Mouse (Mus musculus) WW6 (cell line): Measurements from ENCODE around the gene Ppp1r11.

ENCODE experiments used
- DNase-seq: peaks from one replicate; pipeline ENCODE4 v3.0.0-alpha.2; 2013; ENCODE audit warnings: low read depth, low spot score

Gene Ppp1r11

DNA sequence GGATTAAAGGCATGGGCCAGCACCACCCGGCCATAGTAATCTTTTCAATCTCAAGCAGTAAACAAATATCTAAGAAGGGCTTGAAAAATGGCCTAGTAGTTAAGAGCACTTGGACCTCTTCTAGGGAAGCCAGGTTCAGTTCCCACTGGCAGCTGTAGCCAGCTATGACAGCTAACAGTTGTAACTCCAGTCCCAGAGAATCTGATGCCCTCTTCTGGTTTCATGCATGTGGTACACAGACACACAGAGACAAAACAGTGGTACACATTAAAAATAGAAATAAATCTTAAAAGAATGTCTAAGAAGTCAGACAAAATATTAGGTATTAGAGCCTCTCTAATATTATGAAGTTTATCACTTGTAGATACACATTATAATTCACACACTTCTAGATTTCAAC is 9.6 kb upstream of the Ppp1r11 start:
- no peak for DNase-seq

- no peak for DNase-seq
Observed at GRCm38 (mm10) chr17:36958884-36959283, 7.3 kb upstream of the Ppp1r11 start.

DNA sequence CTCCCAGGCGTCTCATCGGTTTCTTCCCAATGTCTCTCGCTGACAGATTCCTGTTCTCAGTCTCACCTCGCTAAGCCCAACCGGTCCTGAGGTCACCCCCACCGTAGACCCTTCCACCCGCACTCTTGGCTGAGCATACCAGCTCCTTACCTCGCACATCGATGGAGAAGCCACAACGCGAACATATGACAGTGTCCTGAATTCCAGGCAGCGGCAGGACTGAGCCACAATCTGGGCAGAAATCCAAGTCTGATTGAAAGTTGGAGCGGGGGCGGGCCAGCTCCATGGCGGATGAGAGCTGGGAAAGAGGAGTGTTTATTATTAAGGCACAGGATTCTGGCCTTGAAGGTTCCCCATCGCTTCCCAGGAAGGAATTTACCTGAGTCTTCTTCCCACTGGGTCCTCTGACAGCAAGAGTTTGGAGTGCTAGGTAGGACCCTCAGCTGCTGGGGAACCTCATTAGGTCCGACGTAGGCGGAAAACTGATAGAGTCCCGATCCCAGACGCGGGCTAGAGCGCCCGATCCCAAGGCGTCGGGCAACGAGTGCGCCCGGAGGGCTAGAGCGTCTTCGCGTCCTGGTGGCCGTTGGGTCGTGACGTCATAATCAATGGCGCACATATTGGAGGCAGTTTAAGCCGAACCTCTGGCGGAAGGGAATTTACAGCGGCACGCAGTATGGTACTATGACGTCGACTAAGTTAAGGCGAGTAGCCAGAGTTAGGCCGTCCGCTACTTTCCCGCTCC is 6.6 kb upstream of the Ppp1r11 start, which contains the start of the genes Znrd1 and Znrd1as:
TSS of gene Znrd1 (minus strand) at position 561 of the 745 bp plus-strand sequence.
TSS of gene Znrd1as (plus strand) at position 594 of the 745 bp plus-strand sequence.
- peak; percentile 98 for DNase-seq

DNA sequence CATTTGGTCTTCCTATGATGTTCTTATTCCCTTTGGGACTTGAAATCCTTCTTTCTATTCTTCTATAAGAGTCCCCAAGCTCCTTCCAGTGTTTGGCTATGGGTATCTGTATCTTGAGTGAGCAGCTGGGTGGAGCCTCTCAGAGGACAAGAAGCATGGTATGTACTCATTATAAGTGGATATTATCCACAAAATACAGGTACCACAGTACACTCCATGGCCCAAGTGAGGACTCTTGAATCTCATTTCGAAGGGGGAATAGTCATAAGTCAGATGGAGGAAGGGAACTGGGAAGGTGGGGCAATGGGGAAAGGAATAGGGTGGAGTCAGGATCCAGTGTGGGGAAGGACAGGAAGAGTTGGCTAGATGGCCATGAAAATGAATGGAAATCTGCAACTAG is 1.5 kb upstream of the Ppp1r11 start:
- DNase-seq, result no peak

DNA sequence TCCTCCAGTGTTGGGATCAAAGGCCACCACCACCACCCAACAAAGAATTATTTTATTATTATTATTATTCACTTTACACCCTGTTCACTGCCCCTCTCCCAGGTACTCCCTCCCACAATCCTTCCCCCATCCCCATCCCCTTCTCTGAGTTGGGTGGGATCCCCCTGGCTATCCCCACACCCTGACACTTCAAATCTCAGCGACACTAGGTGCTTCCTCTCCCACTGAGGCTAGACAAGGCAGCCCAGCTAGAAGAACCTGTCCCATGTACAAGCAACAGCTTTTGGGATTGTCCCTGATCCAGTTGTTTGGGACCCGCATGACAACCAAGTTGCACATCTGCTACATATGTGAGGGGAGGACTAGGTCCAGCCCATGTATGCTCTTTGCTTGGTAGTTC is 1.1 kb upstream of the Ppp1r11 start:
- DNase-seq, result no peak

DNA sequence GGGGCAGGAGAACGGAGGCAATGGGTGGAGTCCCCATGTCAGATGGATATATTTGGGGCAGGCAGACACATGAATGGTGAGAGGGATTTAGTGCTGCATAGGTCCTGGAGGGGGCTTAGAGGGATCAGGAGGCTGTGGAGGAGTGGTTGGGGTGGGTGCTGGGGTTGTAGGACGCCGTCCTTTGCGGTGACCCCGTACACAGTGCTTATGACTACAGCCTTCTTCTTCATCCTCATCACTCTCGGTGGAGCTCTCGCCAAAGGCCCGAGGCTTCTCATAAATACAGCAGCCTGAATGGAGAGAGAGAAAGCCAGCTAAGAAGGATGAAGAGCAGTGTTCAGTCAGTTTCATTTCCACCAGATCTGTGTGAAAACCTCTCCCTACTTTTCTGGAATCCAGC is 2.3 kb downstream of the Ppp1r11 start:
- no peak for DNase-seq

- no peak for DNase-seq
Observed at GRCm38 (mm10) chr17:36948286-36948685, 3.3 kb downstream of the Ppp1r11 start.

GRCm38 (mm10) chr17:36947051-36947819 is 4.3 kb downstream of the Ppp1r11 start:
- no peak for DNase-seq

- DNase-seq, result no peak
Observed at GRCm38 (mm10) chr17:36944121-36944775, 7.3 kb downstream of the Ppp1r11 start.

DNA sequence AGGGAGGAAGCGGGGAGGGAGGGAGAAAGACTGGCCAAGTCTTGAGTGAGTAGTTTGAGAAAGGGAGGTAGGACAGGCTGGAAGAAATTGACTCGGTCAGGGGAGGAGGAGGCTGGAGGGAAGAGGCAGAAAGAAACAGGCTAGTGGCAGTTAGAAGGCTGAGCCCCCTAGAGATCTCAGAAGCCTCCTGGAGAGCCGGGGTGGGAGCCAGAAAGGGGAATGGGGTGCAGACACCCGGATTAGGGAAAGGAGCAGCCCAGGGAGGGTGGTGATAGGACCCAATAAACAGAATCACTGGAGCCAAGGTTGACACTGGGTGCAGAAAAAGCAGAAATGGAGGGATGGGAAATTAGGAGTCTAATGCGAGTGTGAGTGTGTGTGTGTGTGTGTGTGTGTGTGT is 7.8 kb downstream of the Ppp1r11 start:
- no peak for DNase-seq

DNA sequence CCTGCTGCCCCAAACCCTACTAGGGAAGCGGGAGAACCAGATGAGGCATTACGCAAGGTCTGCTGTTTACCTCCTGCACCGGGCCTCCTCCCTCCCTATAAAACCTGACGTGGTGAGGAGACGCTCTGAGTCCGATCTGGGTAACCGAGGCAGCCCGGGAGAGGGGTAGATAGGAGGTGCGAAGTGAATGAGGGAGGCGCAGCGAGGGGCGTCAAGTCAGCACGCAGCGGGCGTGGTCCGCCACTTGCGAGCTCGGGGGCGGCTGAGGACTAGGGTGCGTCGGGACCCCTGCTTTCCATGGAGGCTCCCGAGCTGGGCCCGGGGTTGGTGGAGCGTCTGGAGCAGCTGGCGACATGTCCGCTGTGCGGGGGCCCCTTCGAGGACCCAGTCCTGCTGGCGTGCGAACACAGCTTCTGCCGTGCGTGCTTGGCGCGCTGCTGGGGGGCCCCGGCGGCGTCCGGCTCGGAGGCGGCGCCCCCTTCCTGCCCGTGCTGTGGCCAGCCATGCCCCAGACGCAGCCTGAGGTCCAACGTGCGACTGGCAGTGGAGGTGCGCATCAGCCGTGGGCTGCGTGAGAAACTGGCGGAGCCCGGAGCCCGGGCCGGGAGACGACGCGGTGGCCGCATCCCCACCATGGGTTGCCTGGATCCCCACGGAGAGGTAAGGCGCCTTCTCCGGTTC is 8.6 kb downstream of the Ppp1r11 start, which contains the start of gene Rnf39:
TSS of gene Rnf39 (plus strand) at position 128 of the 681 bp plus-strand sequence.
- no peak for DNase-seq

DNA sequence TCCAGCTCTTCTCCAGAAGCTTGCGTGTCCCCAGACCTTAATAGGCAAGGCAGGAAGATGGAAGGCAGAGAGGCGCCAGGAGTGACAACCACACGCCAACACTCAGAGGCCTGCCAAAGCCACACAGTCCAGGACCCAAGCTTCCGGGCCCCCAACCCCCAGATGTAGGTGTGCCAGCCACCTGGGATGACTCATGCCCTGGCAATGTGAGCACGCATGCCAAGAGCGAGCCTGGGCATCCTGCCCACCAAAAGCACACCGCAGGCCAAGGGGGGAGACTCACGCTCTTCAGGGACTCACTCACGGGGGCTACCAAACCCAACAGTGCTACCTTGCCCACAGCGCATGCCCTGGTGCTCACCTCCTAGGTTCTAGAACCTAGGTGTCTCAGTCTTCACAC is 9.2 kb downstream of the Ppp1r11 start:
- no peak for DNase-seq

GRCm38 (mm10) chr17:36938056-36938455 is 13.5 kb downstream of the Ppp1r11 start:
- DNase-seq, result no peak

GRCm38 (mm10) chr17:36931806-36932205 is 19.7 kb downstream of the Ppp1r11 start:
- no peak for DNase-seq

DNA sequence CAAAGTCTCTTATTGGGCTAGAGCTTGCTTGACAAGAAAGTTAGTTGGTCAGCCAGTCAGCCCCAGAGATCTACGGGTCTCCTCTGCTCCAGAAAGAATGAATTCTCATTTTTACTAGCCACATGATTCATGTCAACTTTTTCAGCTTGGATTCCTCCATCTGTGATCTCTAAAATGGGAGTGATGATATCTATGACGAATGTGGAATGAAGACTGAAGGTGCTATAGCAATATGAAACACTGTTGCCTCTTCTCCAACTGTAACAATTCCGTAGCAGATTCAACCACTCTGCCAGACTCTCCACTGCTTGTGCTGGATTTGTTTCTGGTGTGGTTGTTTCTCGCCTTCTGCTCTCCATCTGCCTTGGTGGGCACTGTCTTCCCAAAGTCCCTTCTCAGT is 20.4 kb downstream of the Ppp1r11 start:
- no peak for DNase-seq

DNA sequence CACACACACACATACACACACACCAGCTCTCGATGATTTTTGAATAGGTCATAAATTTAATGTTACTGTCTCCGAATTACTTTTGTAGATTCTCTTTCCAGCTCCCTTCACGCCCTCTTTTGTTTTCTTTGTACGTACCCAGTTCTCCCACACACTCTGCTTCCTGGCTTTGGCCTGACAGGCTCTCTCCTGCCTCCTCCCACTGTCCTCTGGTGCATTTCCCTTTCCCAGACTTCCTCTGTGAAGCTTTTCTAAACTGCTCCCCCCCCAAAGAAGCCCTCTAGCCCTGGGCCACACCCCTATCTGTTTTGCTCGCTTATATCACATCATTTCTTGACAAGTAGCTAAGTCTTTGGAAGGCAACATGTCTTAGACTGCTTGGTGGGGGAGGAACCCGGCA is 21.3 kb downstream of the Ppp1r11 start:
- DNase-seq, result no peak

DNA sequence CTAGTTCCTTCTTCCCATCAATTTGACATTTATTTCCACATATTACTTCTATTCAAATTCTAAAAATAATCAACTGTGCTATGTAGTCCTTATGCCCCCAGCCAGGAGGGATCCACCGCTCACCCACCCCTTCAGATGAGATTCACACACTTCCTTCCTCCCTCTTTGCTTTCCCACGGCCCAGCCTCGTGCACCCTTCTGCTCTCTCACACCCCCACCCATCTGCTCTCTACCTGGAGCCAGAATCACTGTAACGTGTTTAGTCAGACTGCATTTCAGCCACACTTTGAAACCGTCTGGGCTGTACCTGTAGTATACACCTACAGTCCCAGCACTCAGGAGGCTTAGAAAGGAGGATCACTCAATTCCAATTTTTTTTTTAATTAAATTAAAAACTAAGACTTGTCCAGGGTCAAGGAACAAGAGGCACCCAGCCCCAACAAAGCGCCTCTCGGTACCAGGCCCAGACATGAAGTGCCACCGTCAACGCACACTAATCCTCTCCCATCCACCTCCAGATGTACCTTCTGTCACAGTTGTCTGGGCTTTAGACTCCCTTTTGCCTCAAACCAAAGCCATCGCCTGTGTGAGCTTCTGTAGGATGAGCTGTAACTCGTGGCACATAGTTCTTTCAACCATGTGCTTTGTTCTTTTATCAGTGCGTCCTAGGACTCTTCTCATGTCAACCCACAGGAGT is 22.2 kb downstream of the Ppp1r11 start:
- DNase-seq, result no peak

DNA sequence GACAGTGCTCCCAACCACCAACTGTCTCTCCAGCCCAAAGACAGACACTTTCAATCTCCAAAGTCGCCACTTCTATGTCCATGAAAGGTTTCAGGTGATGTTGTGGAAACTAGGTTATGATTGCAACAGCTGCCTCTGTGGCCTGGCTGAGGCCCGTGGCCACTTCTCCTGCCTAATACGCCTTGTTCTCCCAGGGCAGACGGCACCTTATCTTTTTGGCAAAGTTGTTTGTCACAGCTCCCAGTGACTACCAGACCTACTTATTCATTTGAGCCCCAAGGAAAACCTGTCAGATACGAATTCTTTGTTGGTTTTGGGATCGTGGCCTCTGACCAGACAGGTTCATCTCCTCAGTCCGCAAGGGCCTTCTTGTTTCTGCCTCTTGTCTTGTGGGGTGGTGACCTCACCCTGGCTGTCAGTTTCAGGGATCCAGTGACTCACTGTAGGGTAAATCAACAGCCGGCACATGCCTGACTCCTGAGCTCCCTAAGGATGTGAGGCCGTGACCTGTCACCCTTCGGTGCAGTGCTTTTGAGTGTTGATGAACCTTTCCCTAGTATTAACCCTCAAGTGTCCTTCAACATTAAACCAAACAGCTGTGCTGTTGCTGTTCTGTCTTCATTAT is 23.9 kb downstream of the Ppp1r11 start:
- no peak for DNase-seq

DNA sequence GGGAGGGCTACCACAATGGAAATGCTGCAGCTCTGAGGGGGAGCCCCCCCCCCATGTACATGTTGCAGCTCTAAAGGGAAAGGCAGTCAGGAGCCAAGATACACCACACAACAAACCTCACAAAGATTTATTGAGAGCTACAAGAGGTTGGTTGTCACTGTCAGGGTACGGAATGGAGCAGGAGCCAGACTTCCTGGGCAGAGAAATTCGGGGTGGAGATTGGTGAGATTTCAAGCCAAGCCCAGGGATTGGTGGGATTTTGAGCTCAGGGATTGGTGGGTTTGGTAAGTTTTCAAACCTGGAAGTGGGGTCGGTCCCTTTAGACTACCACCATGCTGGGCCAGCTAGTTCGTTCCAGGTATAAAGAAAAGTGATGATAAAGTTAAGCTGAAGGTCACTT is 28.1 kb downstream of the Ppp1r11 start:
- no peak for DNase-seq

- DNase-seq, result no peak
Observed at GRCm38 (mm10) chr17:36922715-36923114, 28.8 kb downstream of the Ppp1r11 start.

GRCm38 (mm10) chr17:36920239-36920638 is 31.3 kb downstream of the Ppp1r11 start:
- DNase-seq, result no peak
